In genomic region chr17:66479813-66480490, GRCm38 (mm10) we compare ENCODE assay signal across 8 mouse cellular contexts. TPM values are rescaled to one million over a fixed set of nuclear protein-coding genes. Genes with fewer than 3 reads are reported as not detected.
DNase-seq lines count a peak whose midpoint lies in the region; ATAC-seq lines count a peak whose summit lies in the region.

No protein-coding gene starts in this region.

- H3K4me3 ChIP-seq in hindbrain, embryonic 11.5 days (ENCODE audit: low read depth, low read length), result peak overlapping the region; percentile 14; the same call in 1 of the 2 replicates
- no peak overlapping the region for H3K4me3 ChIP-seq in midbrain, embryonic 11.5 days (ENCODE audit: low read depth, low read length)

- DNase-seq in ZHBTc4 (ENCODE audit: low read depth, low spot score), result peak; percentile 99
- DNase-seq in embryo, embryonic 9.5 days (ENCODE audit: extremely low spot score), result peak; percentile 70
- DNase-seq in hindbrain, embryonic 11.5 days (ENCODE audit: low spot score), result peak; percentile 87
- DNase-seq in midbrain, embryonic 11.5 days (ENCODE audit: low spot score, missing footprints), result peak; percentile 97
- no peak for DNase-seq in layer of hippocampus, adult 9-10 months (ENCODE audit: low spot score)
- DNase-seq in cerebellum, postnatal 10 days, result no peak
- no peak for DNase-seq in layer of hippocampus, adult 18-20 months (ENCODE audit: low spot score in 2 of 2)
- no peak for DNase-seq in left cerebral cortex, postnatal 36 days (ENCODE audit: low spot score in 2 of 2)

- H3K9me3 ChIP-seq in hindbrain, embryonic 11.5 days (ENCODE audit: control insufficient read depth, low read length), result no peaks in the 10 kb centered on the region
- H3K9me3 ChIP-seq in midbrain, embryonic 11.5 days (ENCODE audit: control insufficient read depth, low read length), result no peaks in the 10 kb centered on the region

- H3K9ac ChIP-seq in hindbrain, embryonic 11.5 days (ENCODE audit: low read depth, low read length), result peak overlapping the region; percentile 38; the same call in 1 of the 2 replicates
- peak overlapping the region; percentile 1; the same call in 1 of the 2 replicates for H3K9ac ChIP-seq in midbrain, embryonic 11.5 days (ENCODE audit: low read length)

- H3K4me2 ChIP-seq in hindbrain, embryonic 11.5 days (replicated peaks; ENCODE audit: low read depth, low read length), result peak overlapping the region; percentile 39
- H3K4me2 ChIP-seq in midbrain, embryonic 11.5 days, result peak overlapping the region; percentile 41

- H3K27ac ChIP-seq in hindbrain, embryonic 11.5 days (ENCODE audit: low read depth, low read length), result peak overlapping the region; percentile 96
- peak overlapping the region; percentile 98 for H3K27ac ChIP-seq in midbrain, embryonic 11.5 days (ENCODE audit: low read depth, low read length)

- peak; percentile 94 for ATAC-seq in hindbrain, embryonic 11.5 days (ENCODE audit: low FRiP score)
- ATAC-seq in midbrain, embryonic 11.5 days (ENCODE audit: low FRiP score), result peak; percentile 96

- intact Hi-C loops in left cerebral cortex, postnatal 36 days (cut with DNase I), result no loop called here

- H3K27me3 ChIP-seq in hindbrain, embryonic 11.5 days (ENCODE audit: control insufficient read depth, insufficient read depth, low read length), result no peaks in the 10 kb centered on the region
- no peaks in the 10 kb centered on the region for H3K27me3 ChIP-seq in midbrain, embryonic 11.5 days (ENCODE audit: control insufficient read depth, insufficient read depth, low read length)

- H3K4me1 ChIP-seq in hindbrain, embryonic 11.5 days (replicated peaks; ENCODE audit: control insufficient read depth, insufficient read depth, low read length), result peaks cover 3% of the 10 kb centered on the region
- peaks cover 32% of the 10 kb centered on the region for H3K4me1 ChIP-seq in midbrain, embryonic 11.5 days (ENCODE audit: control insufficient read depth, insufficient read depth, low read length)

- no peaks in the 10 kb centered on the region for H3K36me3 ChIP-seq in hindbrain, embryonic 11.5 days (ENCODE audit: control insufficient read depth, insufficient read depth, low read length)
- H3K36me3 ChIP-seq in midbrain, embryonic 11.5 days (ENCODE audit: control insufficient read depth, insufficient read depth, low read length), result no peaks in the 10 kb centered on the region

- WGBS in hindbrain, embryonic 11.5 days, result 3% methylated on average over 21 of the region's 21 CpGs
- 1% methylated on average over 21 of the region's 21 CpGs for WGBS in midbrain, embryonic 11.5 days

RNA-seq across cellular contexts. Expression of gene Mtcl1, which starts 30.4 kb away (rescaled TPM):
- polyA plus RNA-seq in hindbrain, embryonic 11.5 days (2014; fragmentation: Nextera tagmentation; extraction: Ambion mirVana), result 47.9 and 59.8 TPM in 2 replicates
- polyA plus RNA-seq in midbrain, embryonic 11.5 days (2014; fragmentation: Nextera tagmentation; extraction: Ambion mirVana), result 43.5 and 47.3 TPM in 2 replicates
- total RNA-seq in layer of hippocampus, adult 18-20 months (2021), result 10 to 100 TPM; 42.8 to 53.0 TPM
- total RNA-seq in left cerebral cortex, postnatal 36 days (2021), result 100 to 1,000 TPM in 1 of 2 experiments, 10 to 100 TPM in 1; 95.3 to 117 TPM

RNA-seq across cellular contexts. Expression of gene Rab12, which starts 39.6 kb away (rescaled TPM):
- 44.1 and 45.2 TPM in 2 replicates for polyA plus RNA-seq in hindbrain, embryonic 11.5 days (2014; fragmentation: Nextera tagmentation; extraction: Ambion mirVana)
- 40.9 and 45.0 TPM in 2 replicates for polyA plus RNA-seq in midbrain, embryonic 11.5 days (2014; fragmentation: Nextera tagmentation; extraction: Ambion mirVana)
- total RNA-seq in layer of hippocampus, adult 18-20 months (2021), result 100 to 1,000 TPM; 114 to 116 TPM
- 100 to 1,000 TPM; 119 to 121 TPM for total RNA-seq in left cerebral cortex, postnatal 36 days (2021)

Comparison
In these comparisons a context has a peak if more than half of its experiments do, and no peak if none do; other contexts are left out.
1. DNase-seq: peak in ZHBTc4 (single experiment), embryo, embryonic 9.5 days (single experiment), hindbrain, embryonic 11.5 days (single experiment) and midbrain, embryonic 11.5 days (single experiment); none in layer of hippocampus, adult 9-10 months (single experiment), cerebellum, postnatal 10 days (0 of 2), layer of hippocampus, adult 18-20 months (0 of 2) and left cerebral cortex, postnatal 36 days (0 of 2).